ENCODE assay signal across 7 mouse cellular contexts in the genomic region with DNA sequence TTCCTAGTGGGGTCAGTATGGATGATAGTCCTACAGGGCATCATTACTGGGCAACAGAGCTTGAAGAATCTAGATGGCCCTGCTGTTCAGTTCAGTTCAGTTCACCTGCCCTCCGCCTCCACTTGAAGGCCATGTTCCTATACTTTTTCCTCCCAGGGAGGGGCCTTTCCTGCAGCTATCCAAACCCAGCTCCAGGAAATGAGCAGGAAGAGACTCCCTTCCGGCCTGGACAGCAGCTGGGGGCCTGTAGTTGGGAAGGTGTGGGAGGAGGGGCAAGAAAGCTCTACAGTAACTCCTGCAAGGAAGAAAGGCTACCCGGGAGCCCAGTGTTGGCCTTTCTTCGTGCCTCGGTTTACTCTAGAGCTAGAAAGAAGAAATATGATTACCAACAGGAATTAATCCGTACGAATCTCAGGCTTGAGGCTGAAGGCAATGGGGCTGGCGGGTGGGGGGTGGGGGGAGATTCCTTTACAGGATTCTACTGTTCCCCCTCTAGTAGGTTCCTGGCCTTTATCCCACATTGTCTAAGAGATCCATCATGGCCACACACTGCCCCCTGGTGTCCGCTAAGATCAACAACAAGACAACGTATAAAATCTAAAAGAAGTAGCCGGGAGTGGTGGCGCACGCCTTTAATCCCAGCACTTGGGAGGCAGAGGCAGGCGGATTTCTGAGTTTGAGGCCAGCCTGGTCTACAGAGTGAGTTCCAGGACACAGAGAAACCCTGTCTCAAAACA. TPM values are rescaled to one million over a fixed set of nuclear protein-coding genes. Genes with fewer than 3 reads are reported as not detected.
DNase-seq lines count a peak whose midpoint lies in the region; ATAC-seq and TF ChIP-seq lines count a peak whose summit lies in the region.

No protein-coding gene starts in this region.

- 22% methylated on average over 14 of the region's 14 CpGs for WGBS in heart, embryonic 16.5 days
- WGBS in lung, embryonic 14.5 days = 27% methylated on average over 14 of the region's 14 CpGs
- 40% methylated on average over 14 of the region's 14 CpGs for WGBS in small intestine, adult 2 months

- H3K9me3 ChIP-seq in heart, embryonic 16.5 days (replicated peaks; ENCODE audit: control insufficient read depth, low read length) = no peaks in the 10 kb centered on the region
- no peaks in the 10 kb centered on the region for H3K9me3 ChIP-seq in lung, embryonic 14.5 days (ENCODE audit: low read depth, low read length)

- peak overlapping the region; percentile 90 for H3K4me2 ChIP-seq in heart, embryonic 16.5 days (ENCODE audit: low read depth, low read length)
- H3K4me2 ChIP-seq in lung, embryonic 14.5 days = peak overlapping the region; percentile 89

- no peaks in the 10 kb centered on the region for H3K36me3 ChIP-seq in heart, embryonic 16.5 days (ENCODE audit: control insufficient read depth, insufficient read depth)
- no peaks in the 10 kb centered on the region for H3K36me3 ChIP-seq in lung, embryonic 14.5 days (ENCODE audit: insufficient read depth)
- no peaks in the 10 kb centered on the region for H3K36me3 ChIP-seq in small intestine, adult 2 months (ENCODE audit: control insufficient read depth, insufficient read depth, low read length)

- peaks cover 10% of the 10 kb centered on the region for H3K4me1 ChIP-seq in heart, embryonic 16.5 days (ENCODE audit: control insufficient read depth, insufficient read depth, low read length)
- peaks cover 6% of the 10 kb centered on the region for H3K4me1 ChIP-seq in lung, embryonic 14.5 days (ENCODE audit: insufficient read depth)
- H3K4me1 ChIP-seq in small intestine, adult 2 months (ENCODE audit: control insufficient read depth, insufficient read depth, insufficient read length, low read length) = peaks cover 16% of the 10 kb centered on the region

- no peak overlapping the region for H3K9ac ChIP-seq in heart, embryonic 16.5 days (ENCODE audit: low read length)
- no peak overlapping the region for H3K9ac ChIP-seq in lung, embryonic 14.5 days

- peak overlapping the region; percentile 68 for H3K4me3 ChIP-seq in heart, embryonic 16.5 days (ENCODE audit: low read length)
- H3K4me3 ChIP-seq in lung, embryonic 14.5 days (ENCODE audit: low read depth, low read length) = peak overlapping the region; percentile 1; the same call in 1 of the 2 replicates
- no peak overlapping the region for H3K4me3 ChIP-seq in small intestine, adult 2 months (ENCODE audit: low read depth, low read length)

- peak overlapping the region; percentile 79 for H3K27ac ChIP-seq in heart, embryonic 16.5 days (ENCODE audit: low read length)
- H3K27ac ChIP-seq in lung, embryonic 14.5 days (ENCODE audit: low read depth) = no peak overlapping the region; the same call in 1 of the 2 replicates
- no peak overlapping the region for H3K27ac ChIP-seq in small intestine, adult 2 months (ENCODE audit: insufficient read depth, low read depth, low read length)

- H3K27me3 ChIP-seq in heart, embryonic 16.5 days (ENCODE audit: control insufficient read depth, insufficient read depth, low read length) = peaks cover 30% of the 10 kb centered on the region
- H3K27me3 ChIP-seq in lung, embryonic 14.5 days (ENCODE audit: insufficient read depth, low read length) = peaks cover 18% of the 10 kb centered on the region; the same call in 1 of the 2 replicates
- H3K27me3 ChIP-seq in small intestine, adult 2 months (ENCODE audit: control insufficient read depth, insufficient read depth, low read length) = peaks cover 11% of the 10 kb centered on the region; the same call in 1 of the 2 replicates

- TF ChIP-seq POLR2A in small intestine, adult 2 months (IDR thresholded peaks at IDR 0.05; ENCODE audit: low read depth, low read length) = no peak

- peak; percentile 77 for TF ChIP-seq CTCF in lung, embryonic 14.5 days (IDR thresholded peaks at IDR 0.05; ENCODE audit: low read depth)
- peak; percentile 35; the same call in 1 of the 2 replicates for TF ChIP-seq CTCF in small intestine, adult 2 months (IDR thresholded peaks at IDR 0.05; ENCODE audit: extremely low read depth, insufficient read length, insufficient replicate concordance, low read depth, low read length)

- DNase-seq in NIH3T3 (ENCODE audit: low read depth) = peak; percentile 80
- DNase-seq in embryo, embryonic 10.5 days (ENCODE audit: low spot score) = peak; percentile 83
- peak; percentile 82 to 86 for DNase-seq in kidney, postnatal 25 days
- peak; percentile 91 for DNase-seq in lung, embryonic 14.5 days

- peak; percentile 33 for ATAC-seq in CD4-positive, CD25-positive, alpha-beta regulatory T cell, adult 4 months
- peak; percentile 35; the same call in 1 of the 2 replicates for ATAC-seq in heart, embryonic 16.5 days (replicated peaks; ENCODE audit: extremely low read depth, insufficient read depth, low FRiP score)
- ATAC-seq in lung, embryonic 14.5 days (ENCODE audit: insufficient read depth) = no peak

RNA-seq across cellular contexts. Expression of a gene that starts 2.6 kb away (rescaled TPM):
- not detected for polyA plus RNA-seq in CD4-positive, CD25-positive, alpha-beta regulatory T cell, adult 4 months (2017; shearing (Covaris generic))
- 203 and 204 TPM in 2 replicates for polyA plus RNA-seq in heart, embryonic 16.5 days (2015; fragmentation: Nextera tagmentation; extraction: Ambion mirVana)
- polyA plus RNA-seq in lung, embryonic 14.5 days (2014; fragmentation: Nextera tagmentation; extraction: Ambion mirVana) = 271 and 276 TPM in 2 replicates
- polyA plus RNA-seq in small intestine, adult 2 months (2012; rRNA removed) = 15.1 and 25.8 TPM in 2 replicates

RNA-seq across cellular contexts. Expression of a gene that starts 5.1 kb away (rescaled TPM):
- polyA plus RNA-seq in CD4-positive, CD25-positive, alpha-beta regulatory T cell, adult 4 months (2017; shearing (Covaris generic)) = 100 to 1,000 TPM; 132 to 144 TPM
- polyA plus RNA-seq in heart, embryonic 16.5 days (2015; fragmentation: Nextera tagmentation; extraction: Ambion mirVana) = 105 and 107 TPM in 2 replicates
- 132 and 139 TPM in 2 replicates for polyA plus RNA-seq in lung, embryonic 14.5 days (2014; fragmentation: Nextera tagmentation; extraction: Ambion mirVana)
- polyA plus RNA-seq in small intestine, adult 2 months (2012; rRNA removed) = 28.9 and 64.8 TPM in 2 replicates

RNA-seq across cellular contexts. Expression of a gene that starts 11.9 kb away (rescaled TPM):
- polyA plus RNA-seq in CD4-positive, CD25-positive, alpha-beta regulatory T cell, adult 4 months (2017; shearing (Covaris generic)) = 1 to 10 TPM in 1 of 2 experiments, under 1 TPM in 1; 0.91 to 1.4 TPM
- 6.8 and 7.3 TPM in 2 replicates for polyA plus RNA-seq in heart, embryonic 16.5 days (2015; fragmentation: Nextera tagmentation; extraction: Ambion mirVana)
- polyA plus RNA-seq in lung, embryonic 14.5 days (2014; fragmentation: Nextera tagmentation; extraction: Ambion mirVana) = 5.3 and 5.8 TPM in 2 replicates
- polyA plus RNA-seq in small intestine, adult 2 months (2012; rRNA removed) = 3.0 and 7.9 TPM in 2 replicates

RNA-seq across cellular contexts. Expression of a gene that starts 22.2 kb away (rescaled TPM):
- 10 to 100 TPM; 57.3 to 85.6 TPM for polyA plus RNA-seq in CD4-positive, CD25-positive, alpha-beta regulatory T cell, adult 4 months (2017; shearing (Covaris generic))
- polyA plus RNA-seq in heart, embryonic 16.5 days (2015; fragmentation: Nextera tagmentation; extraction: Ambion mirVana) = 14.7 and 17.1 TPM in 2 replicates
- polyA plus RNA-seq in lung, embryonic 14.5 days (2014; fragmentation: Nextera tagmentation; extraction: Ambion mirVana) = 17.4 and 18.9 TPM in 2 replicates
- 7.9 and 20.0 TPM in 2 replicates for polyA plus RNA-seq in small intestine, adult 2 months (2012; rRNA removed)

RNA-seq across cellular contexts. Expression of a gene that starts 30.4 kb away (rescaled TPM):
- polyA plus RNA-seq in CD4-positive, CD25-positive, alpha-beta regulatory T cell, adult 4 months (2017; shearing (Covaris generic)) = under 1 TPM in 1 of 2 experiments, not detected in 1; 0.97 TPM
- polyA plus RNA-seq in heart, embryonic 16.5 days (2015; fragmentation: Nextera tagmentation; extraction: Ambion mirVana) = 0.87 and 0.91 TPM in 2 replicates
- polyA plus RNA-seq in lung, embryonic 14.5 days (2014; fragmentation: Nextera tagmentation; extraction: Ambion mirVana) = 1.0 and 1.9 TPM in 2 replicates
- polyA plus RNA-seq in small intestine, adult 2 months (2012; rRNA removed) = 0.09 and 0.20 TPM in 2 replicates

Comparison
In these comparisons a context has a peak if more than half of its experiments do, and no peak if none do; other contexts are left out.
1. RNA of a gene that starts 2.6 kb away (polyA plus RNA-seq): 271 to 276 TPM in lung, embryonic 14.5 days, 203 to 204 TPM in heart, embryonic 16.5 days and 15.1 to 25.8 TPM in small intestine, adult 2 months; not detected in CD4-positive, CD25-positive, alpha-beta regulatory T cell, adult 4 months; every median in the first group is over 10 times any median in the second.
2. Peak in every context shown above with its lines, with median percentiles within 50 percentile points of each other: DNase-seq.